Mouse (Mus musculus) ZHBTc4 (cell line): ENCODE measurements at regions not wholly inside any gene's neighbourhood (a gene's known extent, or its start where the extent isn't known, plus 50 kb on each side); places are given as distances from the start of the nearest gene placed in this dataset.
A peak's percentile ranks its signal among the peaks of the same experiment; 100 is the strongest.

Experiments
- DNase-seq: peaks from one replicate; pipeline ENCODE4 v3.0.0-alpha.2; 2011; ENCODE audit warnings: low read depth, low spot score

GRCm38 (mm10) chr9:46738056-46738455 lies 260.5 kb upstream of the Gm4791 start:
- DNase-seq: peak; percentile 3

- no peak for DNase-seq
These were observed 261.1 kb upstream of the Gm4791 start for GRCm38 (mm10) chr9:46737446-46737845.

GRCm38 (mm10) chr9:46736232-46736631 lies 262.3 kb upstream of the Gm4791 start:
- DNase-seq: no peak

- DNase-seq: peak; percentile 90
These were observed 262.9 kb upstream of the Gm4791 start for GRCm38 (mm10) chr9:46735664-46736067.

- DNase-seq: no peak
These were observed 270.1 kb upstream of the Gm4791 start for GRCm38 (mm10) chr9:46728465-46728864.

GRCm38 (mm10) chr9:46724231-46724630 lies 274.3 kb upstream of the Gm4791 start:
- no peak for DNase-seq

- DNase-seq: no peak
These were observed 285.1 kb upstream of the Gm4791 start for GRCm38 (mm10) chr9:46713415-46713814.

GRCm38 (mm10) chr9:46704151-46704905 lies 294.2 kb upstream of the Gm4791 start:
- no peak for DNase-seq

- peak; percentile 7 for DNase-seq
These were observed 294.9 kb upstream of the Gm4791 start for GRCm38 (mm10) chr9:46703674-46704073.

GRCm38 (mm10) chr9:46702901-46703636 lies 295.5 kb upstream of the Gm4791 start:
- DNase-seq: peak; percentile 70

- peak; percentile 80 for DNase-seq
These were observed 296.3 kb upstream of the Gm4791 start for GRCm38 (mm10) chr9:46702053-46702900.

- peak; percentile 40 for DNase-seq
These were observed 302.4 kb upstream of the Gm4791 start for GRCm38 (mm10) chr9:46696171-46696570.

GRCm38 (mm10) chr9:46689331-46689730 lies 309.2 kb upstream of the Gm4791 start:
- no peak for DNase-seq

GRCm38 (mm10) chr9:46684113-46684850 lies 314.3 kb upstream of the Gm4791 start:
- DNase-seq: no peak

GRCm38 (mm10) chr9:46672050-46672449 lies 326.5 kb upstream of the Gm4791 start:
- no peak for DNase-seq

- DNase-seq: no peak
These were observed 334.6 kb upstream of the 4931429L15Rik start for GRCm38 (mm10) chr9:46654422-46654821.

GRCm38 (mm10) chr9:46647238-46647922 lies 327.6 kb upstream of the 4931429L15Rik start:
- DNase-seq: no peak

- DNase-seq: no peak
These were observed 325.7 kb upstream of the 4931429L15Rik start for GRCm38 (mm10) chr9:46645469-46645884.

GRCm38 (mm10) chr9:46643551-46643950 lies 323.8 kb upstream of the 4931429L15Rik start:
- no peak for DNase-seq

GRCm38 (mm10) chr9:46642696-46643095 lies 322.9 kb upstream of the 4931429L15Rik start:
- DNase-seq: peak; percentile 59
